Mouse (Mus musculus) erythroblast, adult 5-6 weeks (primary cell): ENCODE results near the gene Cela3b. TPM values are rescaled to one million over a fixed set of nuclear protein-coding genes. Genes with fewer than 3 reads are reported as not detected.
A peak's percentile ranks its signal among the peaks of the same experiment; 100 is the strongest.

Source experiments
- ATAC-seq: replicated peaks from 2 replicates; pipeline ENCODE4 v1.8.0; 2016; ENCODE audit warnings: moderate number of reproducible peaks, mild to moderate bottlenecking, moderate TSS enrichment, inconsistent platforms; ENCODE audit not compliant: poor library complexity, low FRiP score, severe bottlenecking
- total RNA-seq, 2 experiments: library from RNA; stranded (forward) in 1 of 2; stranded (reverse) in 1 of 2; fragments of 150-400 nt in 1 of 2; fragments of 200-764, 138-1000 nt in 1 of 2; gene quantifications; 2 replicates each; pipeline versions ENCODE4 v1.2.3 to v1.2.4; 2015 to 2017; ENCODE audit warnings: low replicate concordance in 2 of 2

The Cela3b gene
- total RNA-seq (2015; ENCODE audit: low replicate concordance) (not detected in 2 replicates), total RNA-seq (2017; ENCODE audit: low replicate concordance) (not detected in 2 replicates)

DNA sequence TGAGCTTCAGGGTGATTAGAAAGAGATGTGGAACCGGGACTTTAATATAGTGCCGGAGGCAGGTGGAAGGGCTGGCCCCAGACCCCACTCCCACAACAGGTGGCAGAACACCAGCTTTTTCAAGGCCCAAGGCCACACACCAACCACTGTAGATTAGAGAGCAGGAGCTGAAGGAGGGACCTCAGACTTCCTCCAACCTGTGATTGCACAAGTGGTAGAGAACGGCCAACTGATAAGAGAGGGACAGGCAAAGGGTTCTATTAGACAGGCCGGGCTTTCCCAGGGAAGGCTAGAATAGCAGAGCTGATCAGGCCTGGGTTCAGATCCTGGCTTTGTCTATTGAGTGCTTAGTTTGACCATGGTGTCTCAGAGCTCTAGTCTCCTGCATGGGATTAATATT is at the start of gene Cela3b:
TSS of gene Cela3b (minus strand) at position 39 of the 400 bp plus-strand sequence.
- ATAC-seq: no peak

DNA sequence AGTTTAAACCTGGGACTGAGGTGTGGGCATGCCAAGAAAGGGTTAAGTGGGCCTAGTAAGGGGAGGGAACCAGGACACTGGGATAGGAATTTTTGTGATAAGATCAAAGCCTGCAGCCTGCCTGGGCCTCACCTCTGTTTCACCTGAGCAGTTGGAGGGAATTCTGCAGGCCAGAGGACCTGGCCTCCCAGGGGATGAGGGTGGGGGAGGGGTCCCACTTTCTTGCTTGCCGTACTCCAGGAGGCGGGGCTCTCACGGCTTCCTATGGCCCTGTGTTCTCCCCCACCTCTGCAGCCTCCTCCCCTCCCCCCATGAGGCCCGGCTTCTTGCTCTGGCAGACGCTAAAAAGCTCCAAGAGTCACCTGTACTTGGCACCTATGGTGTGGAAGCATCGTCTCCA is 49.4 kb upstream of the Cela3b start:
- ATAC-seq: no peak

DNA sequence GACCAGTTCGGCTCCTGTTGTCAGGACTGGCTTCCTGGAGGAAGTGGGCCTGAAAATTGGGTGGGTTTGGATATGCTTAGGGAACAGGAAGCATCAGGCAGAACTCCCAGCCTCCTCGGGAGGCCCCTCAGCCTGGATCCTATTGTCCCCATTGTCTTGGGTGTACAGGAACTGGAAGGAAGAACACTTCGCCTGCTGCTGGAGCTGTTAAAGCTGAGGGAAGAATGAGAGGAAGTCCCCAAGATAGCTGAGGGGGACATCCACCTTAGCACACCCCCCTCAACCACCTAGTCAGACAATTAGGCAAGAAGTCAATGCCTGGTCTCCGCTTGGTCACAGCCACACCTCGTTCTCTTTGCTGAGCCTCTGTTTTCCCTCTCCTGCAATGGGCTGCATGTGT is 48.0 kb upstream of the Cela3b start:
- no peak for ATAC-seq

DNA sequence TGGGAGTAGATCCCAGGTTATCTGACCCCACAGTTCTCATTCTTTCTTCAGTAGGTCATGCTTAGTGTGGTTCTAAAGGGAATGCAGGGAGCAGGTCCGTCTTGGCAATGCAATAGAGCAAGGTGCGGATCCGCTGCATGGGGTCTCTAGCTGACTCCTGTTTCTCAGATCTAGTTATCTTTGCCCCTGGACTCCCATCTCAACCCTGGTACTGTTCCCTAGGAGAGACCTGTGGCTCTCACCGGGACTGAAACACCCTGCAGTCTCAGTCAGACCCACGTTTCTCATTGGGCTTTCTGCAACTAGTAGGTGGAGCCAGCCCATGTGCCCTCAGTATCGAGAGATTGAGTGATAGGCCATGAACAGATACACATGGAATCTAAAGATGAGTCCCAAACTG is 47.3 kb upstream of the Cela3b start:
- no peak for ATAC-seq

DNA sequence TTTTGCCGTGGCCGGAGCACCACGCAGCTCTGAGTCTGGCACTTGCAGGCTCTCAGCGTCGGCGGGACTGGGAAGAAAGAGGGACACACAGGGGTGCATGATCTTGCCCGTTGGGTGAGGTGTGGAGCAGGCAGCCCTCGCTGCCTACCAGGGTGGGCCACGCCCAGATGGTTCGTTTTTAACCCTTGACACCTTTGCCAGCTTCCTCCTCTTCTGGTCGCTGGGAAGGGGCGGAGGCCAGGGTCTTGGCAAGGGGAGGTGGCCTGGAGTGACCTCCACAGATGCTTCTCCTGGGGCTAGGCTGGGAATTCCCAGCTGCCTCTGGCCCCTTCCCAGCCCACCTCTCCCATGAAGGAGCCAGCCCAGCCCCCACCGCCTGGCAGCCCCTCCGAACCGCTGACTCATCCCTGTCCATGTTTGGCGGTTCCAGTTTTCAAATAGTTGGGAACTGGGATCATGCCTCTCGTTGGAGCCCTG is 46.5 kb upstream of the Cela3b start:
- no peak for ATAC-seq

DNA sequence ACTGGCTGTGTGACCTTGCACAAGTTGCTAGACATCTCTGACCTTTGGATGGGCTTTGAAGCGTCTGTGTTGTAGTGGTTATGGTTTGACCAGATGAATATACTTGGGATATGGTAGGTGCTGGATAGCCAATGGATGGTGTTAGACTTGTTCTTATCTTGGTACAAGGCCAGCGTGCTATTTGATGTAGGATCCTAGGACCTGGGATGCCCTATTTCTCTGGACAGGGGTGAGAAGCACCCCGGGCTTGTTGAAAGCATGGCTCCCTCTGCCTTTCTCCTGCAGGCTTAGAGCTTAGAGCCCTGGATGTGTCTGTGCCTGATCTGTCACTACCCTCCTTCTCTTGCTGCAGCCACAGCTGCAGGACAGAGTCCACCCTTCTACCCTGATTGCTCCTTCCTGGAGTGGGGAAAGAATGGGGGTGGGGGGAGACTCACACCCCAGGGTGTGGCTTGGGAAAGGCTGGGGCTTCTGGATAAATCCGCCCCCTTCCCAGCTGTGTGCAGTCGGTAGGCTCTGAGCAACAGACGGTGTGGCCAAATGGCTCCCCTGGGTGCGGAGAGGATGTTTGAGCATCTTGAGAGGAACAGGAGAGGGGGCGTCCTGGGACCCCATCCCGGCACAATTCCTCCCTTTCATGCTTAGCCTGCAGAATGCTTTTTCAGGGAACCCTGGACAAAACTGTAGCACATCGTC is 45.9 kb upstream of the Cela3b start:
- no peak for ATAC-seq

DNA sequence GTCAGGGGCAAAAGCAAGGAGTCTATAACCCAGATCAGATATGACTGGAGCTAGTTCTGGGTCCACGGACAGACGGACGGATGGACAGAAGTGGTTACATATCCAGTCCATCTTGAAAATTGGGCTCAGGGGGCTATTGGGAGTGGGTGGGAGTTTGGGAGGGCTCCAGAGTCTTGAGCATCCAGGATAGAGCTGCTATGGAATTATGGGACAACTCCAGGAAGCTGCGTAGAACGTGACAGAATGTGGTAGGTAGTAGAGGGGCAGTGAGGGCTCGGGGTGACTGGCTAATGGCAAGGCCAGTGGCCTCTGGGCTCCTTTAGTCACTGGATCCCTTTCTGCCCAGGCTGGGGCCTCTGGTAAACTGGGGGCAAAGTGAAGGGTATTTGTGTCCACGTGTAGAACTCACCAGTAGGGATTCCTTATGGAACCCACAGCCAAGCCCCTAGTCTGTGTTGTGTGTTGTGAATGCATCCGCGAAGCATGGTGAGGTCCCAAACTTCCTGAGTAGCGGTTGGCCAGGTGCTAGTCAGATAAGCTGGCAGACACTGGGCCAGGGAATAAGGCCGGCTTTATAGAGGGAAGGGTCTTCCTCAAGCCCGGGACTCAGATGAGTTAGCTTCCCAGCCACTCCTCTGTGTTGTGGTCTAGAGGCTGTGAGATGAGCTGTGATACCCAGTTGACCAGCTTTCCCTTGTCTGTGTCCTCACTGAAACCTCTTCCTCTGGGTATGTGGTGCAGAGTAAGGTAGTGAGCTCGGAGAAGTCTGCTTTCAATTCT is 45.1 kb upstream of the Cela3b start:
- ATAC-seq: no peak

DNA sequence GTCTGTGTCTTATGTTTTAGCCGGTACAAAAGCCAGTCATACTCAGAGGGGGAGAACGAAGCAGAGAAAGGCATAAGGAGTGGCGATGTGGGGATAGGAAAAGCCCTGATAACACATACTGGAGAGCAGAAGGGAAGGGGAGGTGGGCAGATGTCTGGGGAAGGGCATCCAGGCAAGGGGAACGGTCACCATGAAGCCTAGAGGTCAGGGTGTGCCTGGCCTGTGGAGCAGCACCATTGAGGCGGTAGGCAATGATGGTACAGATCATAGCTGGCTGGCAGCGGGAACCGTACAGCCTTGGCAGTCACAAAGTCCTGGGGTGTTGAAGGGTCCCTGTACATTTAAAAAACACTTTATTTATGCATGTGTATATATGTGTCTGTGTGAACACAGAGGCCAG is 44.4 kb upstream of the Cela3b start:
- no peak for ATAC-seq

DNA sequence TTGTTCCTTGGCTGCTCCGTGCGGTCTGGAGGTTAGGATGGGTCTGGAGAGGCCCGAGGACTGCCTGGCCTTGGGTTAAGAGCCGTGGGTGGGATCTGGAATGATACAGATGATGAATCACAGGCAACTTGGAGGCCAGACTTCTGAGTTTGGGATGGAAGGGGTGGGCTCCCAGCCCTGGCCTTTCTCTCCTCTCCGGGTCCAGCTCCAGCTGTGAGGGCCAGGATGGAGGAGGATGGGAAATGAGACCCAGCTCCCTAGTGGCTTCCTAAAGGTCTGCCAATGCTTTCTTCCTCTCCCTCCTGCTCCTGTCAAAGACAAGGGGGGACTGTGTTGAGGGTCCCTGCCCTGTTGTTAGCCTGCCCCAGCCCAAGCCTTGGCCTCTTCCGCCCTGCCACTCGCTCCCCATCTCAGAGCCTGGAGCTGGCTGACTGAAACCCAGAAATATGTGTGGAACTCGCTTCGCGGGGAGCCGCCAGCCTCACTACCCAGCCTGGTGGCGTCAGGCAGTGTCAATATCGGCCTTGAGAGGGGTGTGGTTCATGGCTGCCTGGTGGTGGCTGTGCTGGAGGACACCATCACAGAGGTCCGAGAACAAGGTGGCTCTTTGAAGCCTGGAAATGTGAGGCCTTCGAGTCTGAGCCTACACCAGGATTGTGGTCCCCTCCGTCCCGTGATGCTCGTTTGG is 43.5 kb upstream of the Cela3b start:
- no peak for ATAC-seq

DNA sequence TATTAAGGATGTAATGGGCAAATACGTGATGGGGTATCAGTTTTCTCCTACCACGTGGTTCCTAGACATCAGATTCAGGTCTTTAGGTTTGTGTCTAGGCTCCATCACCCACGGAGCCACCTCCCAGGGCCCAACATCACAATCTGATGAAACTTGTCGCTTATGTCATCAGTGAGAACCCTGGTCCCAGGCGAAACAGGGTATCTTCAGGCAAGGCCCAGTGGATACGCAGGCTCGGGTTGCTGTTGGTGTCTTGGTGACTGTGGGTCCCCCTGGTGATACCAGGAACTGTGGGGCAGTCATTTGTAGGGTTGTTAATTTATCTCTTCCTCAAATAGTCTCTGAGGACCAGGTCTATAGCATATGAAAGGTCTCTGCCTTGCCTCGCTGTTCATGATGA is 42.9 kb upstream of the Cela3b start:
- no peak for ATAC-seq

DNA sequence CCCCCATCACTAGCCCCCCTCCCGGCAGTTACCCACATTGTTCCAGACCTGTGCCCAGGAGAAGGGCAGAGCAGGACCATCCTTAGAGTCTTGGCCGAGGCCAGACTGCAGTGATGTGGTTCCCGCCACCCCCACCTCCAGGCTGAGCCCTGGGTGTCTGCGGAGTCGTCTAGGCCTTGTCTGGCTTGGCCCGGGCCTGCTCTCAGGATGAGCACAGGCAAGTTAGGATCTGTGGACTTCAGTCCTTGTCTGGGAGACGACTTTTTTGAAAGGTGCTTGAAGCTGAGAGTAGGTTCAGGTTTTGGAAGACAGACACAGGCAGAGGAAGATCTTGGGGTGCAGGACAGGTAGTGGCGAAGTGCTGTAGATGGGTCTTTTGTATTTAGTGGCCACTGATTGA is 41.0 kb upstream of the Cela3b start:
- ATAC-seq: no peak

DNA sequence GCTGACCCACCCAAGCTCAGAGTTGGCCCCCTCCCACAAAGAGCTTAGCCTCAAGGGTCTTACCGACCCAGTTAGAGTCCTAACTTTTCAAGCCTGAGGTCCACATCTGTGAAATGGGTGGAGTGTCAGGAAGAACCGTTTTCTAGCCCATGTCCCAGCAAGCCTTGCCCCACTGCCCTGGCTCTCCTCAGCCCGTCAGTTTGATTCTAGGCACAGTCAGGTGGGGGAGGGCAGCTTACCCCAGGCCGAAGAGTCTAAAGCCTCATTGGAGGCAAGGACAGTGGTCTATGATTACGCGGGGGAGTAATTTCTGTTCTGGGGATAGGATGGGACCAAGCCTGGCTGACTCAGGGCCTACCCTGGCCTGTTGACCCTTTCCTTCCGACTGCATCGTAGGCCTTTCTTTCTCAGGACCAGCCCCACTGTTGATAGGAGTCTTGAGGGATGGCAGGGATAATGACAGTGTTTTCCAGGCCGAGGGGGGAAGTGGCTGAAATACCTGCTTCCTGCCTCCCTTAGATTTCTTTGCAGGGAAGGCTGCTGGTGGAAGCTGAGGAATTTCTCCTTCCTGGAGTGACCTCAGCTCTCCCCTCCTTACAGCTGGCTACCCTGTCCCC is 40.5 kb upstream of the Cela3b start:
- no peak for ATAC-seq

DNA sequence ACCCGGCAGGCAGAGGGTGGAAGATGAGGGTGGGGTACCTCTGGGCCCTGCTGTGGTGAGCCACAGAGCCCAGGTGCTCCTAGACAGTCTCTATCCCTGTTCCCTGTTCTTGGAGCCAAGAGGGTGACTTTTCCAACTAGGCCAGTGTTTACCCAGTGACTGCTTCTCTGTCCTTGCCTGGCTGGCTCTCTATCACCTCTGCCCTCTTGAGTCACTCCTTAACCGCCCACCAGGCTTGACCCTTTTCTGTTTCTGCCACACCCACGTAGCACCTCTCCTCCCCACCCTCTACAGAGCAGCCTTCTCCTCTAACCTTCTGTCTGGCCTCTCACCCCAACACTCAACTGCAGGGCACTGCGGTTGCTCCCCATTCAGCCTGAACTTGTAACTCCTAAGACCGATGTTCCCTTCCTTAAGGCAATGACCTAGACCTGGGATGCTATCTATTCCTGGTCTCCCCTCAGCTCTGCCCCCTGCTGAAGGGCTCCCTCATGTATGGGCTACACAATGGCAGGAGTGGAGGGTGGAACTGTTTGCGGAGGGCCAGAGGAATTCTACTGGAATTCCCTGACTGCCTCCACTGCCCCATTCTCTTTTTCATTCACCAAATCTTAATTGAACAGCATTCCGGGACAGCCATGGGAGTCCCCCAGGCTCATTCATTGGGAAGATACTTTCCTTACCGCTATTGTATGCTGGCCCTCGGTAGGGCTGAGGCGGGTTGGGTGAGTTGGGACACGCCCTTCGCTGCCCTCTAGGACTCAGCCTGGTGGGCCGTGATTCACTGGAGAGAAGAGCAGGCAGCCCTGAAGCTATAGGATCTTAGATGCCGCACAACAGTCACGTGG is 39.7 kb upstream of the Cela3b start:
- no peak for ATAC-seq

DNA sequence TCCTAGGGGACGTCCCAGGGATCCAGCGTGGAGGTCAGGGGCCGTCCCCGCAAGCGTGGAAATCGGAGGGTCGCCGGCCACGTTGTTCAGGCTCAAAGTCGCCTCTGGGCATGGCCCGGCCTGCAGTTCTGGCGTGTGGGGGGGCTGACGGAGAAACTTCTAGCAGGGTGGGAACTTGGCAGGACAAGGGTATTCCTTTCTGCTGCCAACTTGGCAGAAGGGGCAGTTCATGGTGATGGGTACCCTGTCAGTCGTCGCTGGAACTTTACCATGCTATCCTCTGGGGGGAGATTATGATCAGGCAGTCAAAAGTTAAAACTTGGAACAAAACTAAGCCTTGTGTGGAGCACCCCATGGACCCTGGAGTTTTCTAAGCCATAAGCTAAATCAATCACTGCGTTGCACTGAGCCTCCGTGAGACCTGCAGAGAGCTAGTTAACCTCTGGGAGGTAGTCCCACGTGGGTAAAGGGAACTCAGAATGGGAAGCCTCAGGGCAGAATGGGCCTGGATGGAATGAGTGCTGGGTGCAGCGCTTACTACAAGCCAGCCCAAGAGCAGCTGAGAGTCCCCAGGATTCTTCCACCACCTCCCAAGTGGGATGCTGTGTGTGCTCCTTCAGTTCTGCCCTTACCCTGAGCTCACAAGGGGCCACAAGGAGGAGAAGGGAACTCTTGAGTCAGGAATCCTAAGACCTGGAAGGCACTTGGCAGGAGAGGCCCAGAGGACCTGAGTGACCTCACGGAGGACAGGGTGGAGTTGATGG is 38.9 kb upstream of the Cela3b start:
- no peak for ATAC-seq

DNA sequence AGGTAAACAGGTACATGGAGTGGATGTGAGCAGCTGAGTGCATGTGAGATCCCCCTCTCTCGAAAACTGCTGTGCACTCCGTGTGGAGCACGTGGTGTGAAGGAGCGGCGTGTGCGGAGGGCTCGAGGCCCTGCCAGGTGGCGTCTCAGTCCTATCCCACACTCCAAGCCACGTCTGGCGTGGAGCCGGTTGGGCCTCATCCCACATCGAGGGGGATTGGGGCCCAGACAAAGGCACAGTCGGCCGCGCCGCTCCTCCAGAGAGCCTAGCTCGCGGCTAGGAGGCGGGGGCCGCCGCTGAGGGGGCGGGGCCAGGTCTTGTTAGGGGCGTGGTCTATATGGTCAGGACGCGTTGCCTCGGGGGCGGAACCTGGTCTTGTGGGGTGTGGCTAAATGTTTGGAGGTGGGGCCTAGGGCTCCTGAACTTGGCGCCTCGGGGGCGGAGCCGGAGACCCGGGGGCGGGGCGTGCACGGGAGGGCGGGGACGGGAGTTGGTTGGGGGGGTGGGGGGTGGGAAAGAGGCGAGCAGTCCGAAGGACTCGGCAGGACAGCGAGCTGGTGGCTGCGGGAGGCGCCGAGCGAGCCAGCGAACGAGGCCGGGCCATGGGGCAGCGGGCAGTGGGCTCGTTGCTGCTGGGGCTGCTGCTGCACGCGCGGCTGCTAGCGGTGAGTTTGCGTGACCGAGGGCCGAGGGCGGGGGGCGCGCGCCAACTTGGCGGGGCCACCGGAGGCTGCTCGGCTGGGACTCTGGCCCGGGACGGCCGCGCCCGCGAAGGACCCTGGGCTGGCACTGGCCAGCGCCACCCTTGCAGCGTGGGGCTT is 38.1 kb upstream of the Cela3b start, which contains the start of gene Hspg2:
TSS of gene Hspg2 (plus strand) at position 510 of the 821 bp plus-strand sequence.
- ATAC-seq: peak; percentile 77

DNA sequence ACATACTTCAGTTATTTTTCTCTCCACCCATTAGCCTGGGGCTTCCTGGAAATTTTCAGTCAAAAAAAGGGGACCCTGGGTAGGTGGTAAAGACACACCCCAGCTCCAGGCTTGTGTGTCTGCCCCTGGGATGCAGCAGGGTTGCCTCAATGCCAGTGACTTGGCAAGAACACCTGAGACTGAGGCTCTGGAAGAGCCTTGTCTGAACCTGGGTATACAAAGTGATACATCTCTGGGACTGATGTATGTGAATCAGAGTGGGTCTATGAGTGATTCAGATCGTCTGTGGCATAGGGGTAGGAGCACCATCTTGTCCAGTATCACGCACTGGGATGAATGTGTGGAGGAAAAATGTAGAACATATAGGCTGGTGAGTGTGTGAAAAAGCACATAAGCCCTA is 37.2 kb upstream of the Cela3b start:
- no peak for ATAC-seq

DNA sequence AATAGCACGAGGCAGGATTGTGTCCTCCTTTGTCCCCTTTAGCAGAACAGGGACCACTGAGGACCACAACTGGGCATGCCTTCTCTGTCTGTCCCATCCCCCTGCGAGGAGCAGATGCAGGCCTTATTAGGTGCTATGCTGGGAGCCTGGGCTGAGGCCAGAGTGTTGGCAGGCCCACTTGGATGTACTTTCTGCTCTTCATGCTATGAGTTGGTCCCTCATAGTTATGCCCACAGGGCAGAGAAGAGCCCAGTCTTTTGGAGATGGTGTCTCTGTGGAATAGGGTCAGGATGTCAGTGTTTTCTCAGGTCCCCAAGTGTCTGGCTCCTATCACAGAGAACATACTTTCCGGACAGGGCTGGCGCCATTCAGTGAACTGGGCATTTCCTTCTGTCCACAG is 36.7 kb upstream of the Cela3b start:
- ATAC-seq: no peak
